Comparison of ENCODE assay signal across 17 mouse cellular contexts in genomic region chr17:31113191-31113856, GRCm38 (mm10). TPM values are rescaled to one million over a fixed set of nuclear protein-coding genes. Genes with fewer than 3 reads are reported as not detected.
DNase-seq lines count a peak whose midpoint lies in the region; ATAC-seq and TF ChIP-seq lines count a peak whose summit lies in the region.
"Had no signal": no experiment of that assay in that cellular context is flagged by ENCODE, and none has a peak within 500 bp of the region (broad histone marks: within the 10 kb centered on the region; RNA-seq: fewer than 3 reads in every experiment).

No protein-coding gene starts in this region.

- H3K9ac ChIP-seq in ES-E14 (ENCODE audit: insufficient read depth, low read depth, low read length, poor library complexity, severe bottlenecking): no peak overlapping the region
- no peak overlapping the region for H3K9ac ChIP-seq in hindbrain, postnatal 0 days (replicated peaks; ENCODE audit: low read length)
- H3K9ac ChIP-seq: heart, embryonic 12.5 days; neural tube, embryonic 12.5 days had no signal

- peak overlapping the region in 1 of 2 experiments; percentile 34; a peak in 1 of 4 replicates for H3K4me3 ChIP-seq in ES-E14 (ENCODE audit: insufficient read depth in 1 of 2, low read depth in 1 of 2, low read length in 2 of 2, poor library complexity in 1 of 2, severe bottlenecking in 1 of 2)
- no peak overlapping the region for H3K4me3 ChIP-seq in hindbrain, postnatal 0 days (ENCODE audit: low read length)
- H3K4me3 ChIP-seq: heart, embryonic 12.5 days; neural tube, embryonic 12.5 days had no signal

- DNase-seq in layer of hippocampus, adult 11-12 months (ENCODE audit: low spot score): peak; percentile 52
- DNase-seq in layer of hippocampus, postnatal 14 days (ENCODE audit: low spot score in 2 of 2): no peak
- DNase-seq in ES-E14 (ENCODE audit: low read depth, low spot score): peak; percentile 47
- peak; percentile 57 for DNase-seq in embryo, embryonic 11 days
- DNase-seq in hindbrain, postnatal 0 days (ENCODE audit: low spot score): no peak
- DNase-seq in ovary, postnatal 36 days (ENCODE audit: low spot score): no peak
- no peak for DNase-seq in adrenal gland, postnatal 4 days (ENCODE audit: low spot score in 2 of 2)
- no peak for DNase-seq in ovary, adult 18-20 months (ENCODE audit: low spot score)
- DNase-seq: adrenal gland, postnatal 25 days; cerebellum, adult 11-12 months; lung, postnatal 4 days; thymus, postnatal 36 days had no signal

- no peak overlapping the region for H3K4me2 ChIP-seq in hindbrain, postnatal 0 days (ENCODE audit: low read depth, low read length)
- H3K4me2 ChIP-seq: heart, embryonic 12.5 days; neural tube, embryonic 12.5 days had no signal

- H3K9me3 ChIP-seq in ES-E14 (ENCODE audit: control insufficient read depth, insufficient read depth, low read depth, low read length): no peaks in the 10 kb centered on the region
- no peaks in the 10 kb centered on the region for H3K9me3 ChIP-seq in hindbrain, postnatal 0 days (ENCODE audit: low read length)
- H3K9me3 ChIP-seq: heart, embryonic 12.5 days; neural tube, embryonic 12.5 days had no signal

- no peak for TF ChIP-seq CTCF in hindbrain, postnatal 0 days (IDR thresholded peaks at IDR 0.05; ENCODE audit: low read depth)

- 0 out of 2 replicates have a peak, but pooled peaks have one; percentile 22 for ATAC-seq in hindbrain, postnatal 0 days

- H3K27ac ChIP-seq in ES-E14 (ENCODE audit: insufficient read depth, low read depth, low read length, poor library complexity, severe bottlenecking): peak overlapping the region; percentile 76
- H3K27ac ChIP-seq in hindbrain, postnatal 0 days: no peak overlapping the region
- H3K27ac ChIP-seq: neural tube, embryonic 12.5 days had no signal

- H3K36me3 ChIP-seq in ES-E14 (ENCODE audit: control insufficient read depth, insufficient read depth, low read length, poor library complexity, severe bottlenecking): peaks cover 12% of the 10 kb centered on the region; the same call in 1 of the 2 replicates
- H3K36me3 ChIP-seq in hindbrain, postnatal 0 days (ENCODE audit: insufficient read depth, low read length): peaks cover 30% of the 10 kb centered on the region

- WGBS in hindbrain, postnatal 0 days: 30% methylated on average over 9 of the region's 9 CpGs

- no peaks in the 10 kb centered on the region for H3K27me3 ChIP-seq in hindbrain, postnatal 0 days (ENCODE audit: insufficient read depth, low read length)
- H3K27me3 ChIP-seq: heart, embryonic 12.5 days; neural tube, embryonic 12.5 days had no signal

- peaks cover 13 to 42% of the 10 kb centered on the region in 2 experiments for H3K4me1 ChIP-seq in ES-E14 (ENCODE audit: control insufficient read depth in 2 of 2, insufficient read depth in 2 of 2, low read length in 2 of 2, poor library complexity in 1 of 2)
- H3K4me1 ChIP-seq in hindbrain, postnatal 0 days (ENCODE audit: insufficient read depth, low read length): no peaks in the 10 kb centered on the region
- H3K4me1 ChIP-seq: heart, embryonic 12.5 days had no signal

- in situ Hi-C loops in ES-E14 (cut with MboI; ENCODE audit: low sequenced_read_pairs in 2 of 2, unreplicated experiment in 2 of 2): loop anchor here in 1 of 2 experiments (10.0 kb wide), 1 partner anchor 89 kb away; no protein-coding TSS in a partner anchor

TF ChIP-seq in ES-E14, 5 proteins besides CTCF, POLR2A, EP300 and RAD21:
- TF ChIP-seq ZC3H11A (IDR thresholded peaks at IDR 0.05; ENCODE audit: borderline replicate concordance, low read depth, low read length) (no peak), CHD2 (IDR thresholded peaks at IDR 0.05; ENCODE audit: low read depth, low read length) (no peak), MAFK (IDR thresholded peaks at IDR 0.05; ENCODE audit: insufficient read depth, low read depth, low read length) (no peak)

RNA-seq across cellular contexts. Expression of gene Tff3, which starts 16.1 kb away (rescaled TPM):
- not detected for total RNA-seq in layer of hippocampus, postnatal 14 days (2021)
- total RNA-seq in ES-E14 (2012; rRNA removed): not detected in 2 replicates
- total RNA-seq in hindbrain, postnatal 0 days (2014; rRNA removed): not detected in 2 replicates
- 0.44 and 0.55 TPM in 2 replicates for polyA plus RNA-seq in hindbrain, postnatal 0 days (2015; fragmentation: Nextera tagmentation; extraction: Ambion mirVana)
- total RNA-seq in adrenal gland, postnatal 4 days (2021): not detected
- total RNA-seq: adrenal gland, postnatal 25 days; gastrocnemius, adult 8-10 months; left cerebral cortex, postnatal 14 days had no signal
- polyA plus RNA-seq: heart, embryonic 12.5 days had no signal

RNA-seq across cellular contexts. Expression of gene Tff2, which starts 30.8 kb away (rescaled TPM):
- total RNA-seq in layer of hippocampus, postnatal 14 days (2021): not detected
- not detected in 2 replicates for total RNA-seq in ES-E14 (2012; rRNA removed)
- total RNA-seq in hindbrain, postnatal 0 days (2014; rRNA removed): not detected in 2 replicates
- polyA plus RNA-seq in hindbrain, postnatal 0 days (2015; fragmentation: Nextera tagmentation; extraction: Ambion mirVana): not detected in 2 replicates
- 10 to 100 TPM in 1 of 2 experiments, not detected in 1; 35.5 TPM for total RNA-seq in adrenal gland, postnatal 4 days (2021)
- total RNA-seq: adrenal gland, postnatal 25 days; gastrocnemius, adult 8-10 months; left cerebral cortex, postnatal 14 days had no signal
- polyA plus RNA-seq: heart, embryonic 12.5 days; neural tube, embryonic 12.5 days had no signal

RNA-seq across cellular contexts. Expression of gene Tff1, which starts 51.8 kb away (rescaled TPM):
- not detected for total RNA-seq in layer of hippocampus, postnatal 14 days (2021)
- total RNA-seq in ES-E14 (2012; rRNA removed): not detected in 2 replicates
- not detected in 2 replicates for total RNA-seq in hindbrain, postnatal 0 days (2014; rRNA removed)
- polyA plus RNA-seq in hindbrain, postnatal 0 days (2015; fragmentation: Nextera tagmentation; extraction: Ambion mirVana): not detected in 2 replicates
- total RNA-seq in adrenal gland, postnatal 4 days (2021): not detected
- total RNA-seq: adrenal gland, postnatal 25 days; gastrocnemius, adult 8-10 months; left cerebral cortex, postnatal 14 days had no signal
- polyA plus RNA-seq: heart, embryonic 12.5 days; kidney, embryonic 16.5 days; neural tube, embryonic 12.5 days had no signal

RNA-seq across cellular contexts. Expression of gene Abcg1, which starts 55.8 kb away (rescaled TPM):
- 10 to 100 TPM; 37.4 to 40.6 TPM for total RNA-seq in layer of hippocampus, postnatal 14 days (2021)
- 9.3 and 33.4 TPM in 2 replicates for total RNA-seq in ES-E14 (2012; rRNA removed)
- total RNA-seq in hindbrain, postnatal 0 days (2014; rRNA removed): 34.9 and 40.7 TPM in 2 replicates
- 17.4 and 18.9 TPM in 2 replicates for polyA plus RNA-seq in hindbrain, postnatal 0 days (2015; fragmentation: Nextera tagmentation; extraction: Ambion mirVana)
- 10 to 100 TPM; 15.4 to 17.2 TPM for total RNA-seq in adrenal gland, postnatal 4 days (2021)

Comparison
In these comparisons a context has a peak if more than half of its experiments do, and no peak if none do; other contexts are left out.
1. DNase-seq: peak in layer of hippocampus, adult 11-12 months (single experiment), ES-E14 (single experiment) and embryo, embryonic 11 days (single experiment); none in layer of hippocampus, postnatal 14 days (0 of 2), hindbrain, postnatal 0 days (single experiment), ovary, postnatal 36 days (single experiment), adrenal gland, postnatal 4 days (0 of 2) and ovary, adult 18-20 months (single experiment).